Mouse (Mus musculus): ENCODE data around the gene Foxp3. TPM values are rescaled to one million over a fixed set of nuclear protein-coding genes. Genes with fewer than 3 reads are reported as not detected.

Foxp3 gene
- polyA plus RNA-seq, 1 experiment = not detected

- Histone ChIP-seq H3K4me3 (ENCODE audit: low read depth, low read length) (no peak overlapping the region), H3K9ac (ENCODE audit: low read depth, poor library complexity, severe bottlenecking) (no peak overlapping the region), H3K27me3 (ENCODE audit: control insufficient read depth, insufficient read depth, low read length, poor library complexity, severe bottlenecking) (no peaks in the 10 kb centered on the region), H3K4me1 (ENCODE audit: control insufficient read depth, insufficient read depth, low read length) (no peaks in the 10 kb centered on the region), H3K9me3 (replicated peaks; ENCODE audit: control insufficient read depth, insufficient read depth, low read length, poor library complexity, severe bottlenecking) (no peaks in the 10 kb centered on the region), H3K36me3 (ENCODE audit: control insufficient read depth, insufficient read depth, low read length, poor library complexity, severe bottlenecking) (no peaks in the 10 kb centered on the region), H3K27ac (ENCODE audit: insufficient read depth, low read length) (no peak overlapping the region)
- TF ChIP-seq POLR2A (IDR thresholded peaks at IDR 0.05; ENCODE audit: insufficient read depth, low read length) (no peak), CTCF (IDR thresholded peaks at IDR 0.05; ENCODE audit: low read depth, low read length) (no peak), EP300 (IDR thresholded peaks at IDR 0.05; ENCODE audit: insufficient read depth, low read depth, low read length) (no peak)
Measured at GRCm38 (mm10) chrX:7635101-7635500, 61.7 kb downstream of the Foxp3 start.

GRCm38 (mm10) chrX:7638401-7639091, 65.1 kb downstream of the Foxp3 start, which contains the start of gene Syp:
TSS of gene Syp (plus strand) at chrX:7638471.
- TF ChIP-seq EP300 (IDR thresholded peaks at IDR 0.05; ENCODE audit: insufficient read depth, low read depth, low read length) = peak; percentile 57; the same call in 1 of the 2 replicates
- TF ChIP-seq POLR2A (IDR thresholded peaks at IDR 0.05; ENCODE audit: insufficient read depth, low read length) = no peak
- Histone ChIP-seq H3K4me3 (ENCODE audit: low read depth, low read length) (peak within 1 kb of the TSS; percentile 54), H3K9ac (ENCODE audit: low read depth, poor library complexity, severe bottlenecking) (no peak within 1 kb of the TSS), H3K9me3 (replicated peaks; ENCODE audit: control insufficient read depth, insufficient read depth, low read length, poor library complexity, severe bottlenecking) (no peaks in the 10 kb centered on the region), H3K4me1 (ENCODE audit: control insufficient read depth, insufficient read depth, low read length) (no peaks in the 10 kb centered on the region), H3K36me3 (ENCODE audit: control insufficient read depth, insufficient read depth, low read length, poor library complexity, severe bottlenecking) (no peaks in the 10 kb centered on the region), H3K27me3 (ENCODE audit: control insufficient read depth, insufficient read depth, low read length, poor library complexity, severe bottlenecking) (no peaks in the 10 kb centered on the region), H3K27ac (ENCODE audit: insufficient read depth, low read length) (no peak within 1 kb of the TSS)

GRCm38 (mm10) chrX:7639536-7640325, 66.3 kb downstream of the Foxp3 start:
- Histone ChIP-seq H3K27me3 (ENCODE audit: control insufficient read depth, insufficient read depth, low read length, poor library complexity, severe bottlenecking) (no peaks in the 10 kb centered on the region), H3K9ac (ENCODE audit: low read depth, poor library complexity, severe bottlenecking) (no peak overlapping the region), H3K4me1 (ENCODE audit: control insufficient read depth, insufficient read depth, low read length) (no peaks in the 10 kb centered on the region), H3K9me3 (replicated peaks; ENCODE audit: control insufficient read depth, insufficient read depth, low read length, poor library complexity, severe bottlenecking) (no peaks in the 10 kb centered on the region), H3K36me3 (ENCODE audit: control insufficient read depth, insufficient read depth, low read length, poor library complexity, severe bottlenecking) (no peaks in the 10 kb centered on the region), H3K27ac (ENCODE audit: insufficient read depth, low read length) (no peak overlapping the region), H3K4me3 (ENCODE audit: low read depth, low read length) (0 out of 2 replicates have a peak overlapping the region, but pooled peaks have one; percentile 52)
- TF ChIP-seq EP300 (IDR thresholded peaks at IDR 0.05; ENCODE audit: insufficient read depth, low read depth, low read length) = no peak
- TF ChIP-seq CTCF (IDR thresholded peaks at IDR 0.05; ENCODE audit: low read depth, low read length) = no peak
- no peak for TF ChIP-seq POLR2A (IDR thresholded peaks at IDR 0.05; ENCODE audit: insufficient read depth, low read length)

- no peaks in the 10 kb centered on the region for H3K4me1 ChIP-seq (ENCODE audit: control insufficient read depth, insufficient read depth, low read length)
- no peak overlapping the region for H3K27ac ChIP-seq (ENCODE audit: insufficient read depth, low read length)
- no peaks in the 10 kb centered on the region for H3K36me3 ChIP-seq (ENCODE audit: control insufficient read depth, insufficient read depth, low read length, poor library complexity, severe bottlenecking)
- no peaks in the 10 kb centered on the region for H3K9me3 ChIP-seq (replicated peaks; ENCODE audit: control insufficient read depth, insufficient read depth, low read length, poor library complexity, severe bottlenecking)
- TF ChIP-seq CTCF (IDR thresholded peaks at IDR 0.05; ENCODE audit: low read depth, low read length) = no peak
- no peak for TF ChIP-seq POLR2A (IDR thresholded peaks at IDR 0.05; ENCODE audit: insufficient read depth, low read length)
- TF ChIP-seq EP300 (IDR thresholded peaks at IDR 0.05; ENCODE audit: insufficient read depth, low read depth, low read length) = no peak
- no peaks in the 10 kb centered on the region for H3K27me3 ChIP-seq (ENCODE audit: control insufficient read depth, insufficient read depth, low read length, poor library complexity, severe bottlenecking)
- no peak overlapping the region for H3K9ac ChIP-seq (ENCODE audit: low read depth, poor library complexity, severe bottlenecking)
- 0 out of 2 replicates have a peak overlapping the region, but pooled peaks have one; percentile 2 for H3K4me3 ChIP-seq (ENCODE audit: low read depth, low read length)
Measured at GRCm38 (mm10) chrX:7640785-7641184, 67.3 kb downstream of the Foxp3 start.

Other genes with a start within 250 kb of the Foxp3 start
- gene Usp27x, start 197.8 kb upstream of the Foxp3 start, polyA plus RNA-seq (2011; ENCODE audit: insufficient read depth, insufficient read length, low read depth, missing spikeins) = 7.1 and 8.4 TPM in 2 replicates
- 7.0 and 11.5 TPM in 2 replicates for gene Ppp1r3f, start 639 bp downstream of the Foxp3 start, polyA plus RNA-seq (2011; ENCODE audit: insufficient read depth, insufficient read length, low read depth, missing spikeins)
- gene Ccdc22, start 31.9 kb downstream of the Foxp3 start, polyA plus RNA-seq (2011; ENCODE audit: insufficient read depth, insufficient read length, low read depth, missing spikeins) = 12.1 and 13.1 TPM in 2 replicates
- gene Cacna1f, start 33.4 kb downstream of the Foxp3 start, polyA plus RNA-seq (2011; ENCODE audit: insufficient read depth, insufficient read length, low read depth, missing spikeins) = 0.14 and 0.16 TPM in 2 replicates
- gene Syp, start 64.8 kb downstream of the Foxp3 start, polyA plus RNA-seq (2011; ENCODE audit: insufficient read depth, insufficient read length, low read depth, missing spikeins) = 5.3 and 5.9 TPM in 2 replicates
- gene Prickle3, start 83.6 kb downstream of the Foxp3 start, polyA plus RNA-seq (2011; ENCODE audit: insufficient read depth, insufficient read length, low read depth, missing spikeins) = 5.8 and 6.1 TPM in 2 replicates
- gene Plp2, start 97.7 kb downstream of the Foxp3 start, polyA plus RNA-seq (2011; ENCODE audit: insufficient read depth, insufficient read length, low read depth, missing spikeins) = 239 and 246 TPM in 2 replicates
- gene Magix, start 107.6 kb downstream of the Foxp3 start, polyA plus RNA-seq (2011; ENCODE audit: insufficient read depth, insufficient read length, low read depth, missing spikeins) = not detected in 2 replicates
- gene Gpkow, start 123.5 kb downstream of the Foxp3 start, polyA plus RNA-seq (2011; ENCODE audit: insufficient read depth, insufficient read length, low read depth, missing spikeins) = 14.7 and 17.1 TPM in 2 replicates
- 44.6 and 56.8 TPM in 2 replicates for gene Wdr45, start 140.7 kb downstream of the Foxp3 start, polyA plus RNA-seq (2011; ENCODE audit: insufficient read depth, insufficient read length, low read depth, missing spikeins)
- gene Gm45208, start 148.6 kb downstream of the Foxp3 start, polyA plus RNA-seq (2011; ENCODE audit: insufficient read depth, insufficient read length, low read depth, missing spikeins) = not detected in 2 replicates
- 53.8 and 67.7 TPM in 2 replicates for gene Praf2, start 154.8 kb downstream of the Foxp3 start, polyA plus RNA-seq (2011; ENCODE audit: insufficient read depth, insufficient read length, low read depth, missing spikeins)
- 20.4 and 28.9 TPM in 2 replicates for gene Ccdc120, start 177.3 kb downstream of the Foxp3 start, polyA plus RNA-seq (2011; ENCODE audit: insufficient read depth, insufficient read length, low read depth, missing spikeins)
- gene Tfe3, start 188.9 kb downstream of the Foxp3 start, polyA plus RNA-seq (2011; ENCODE audit: insufficient read depth, insufficient read length, low read depth, missing spikeins) = 65.8 and 81.6 TPM in 2 replicates
- gene Gripap1, start 216.1 kb downstream of the Foxp3 start, polyA plus RNA-seq (2011; ENCODE audit: insufficient read depth, insufficient read length, low read depth, missing spikeins) = 18.5 and 19.2 TPM in 2 replicates
- 8.3 and 8.6 TPM in 2 replicates for gene Kcnd1, start 248.6 kb downstream of the Foxp3 start, polyA plus RNA-seq (2011; ENCODE audit: insufficient read depth, insufficient read length, low read depth, missing spikeins)